Mouse (Mus musculus) spleen, adult 18-20 months (tissue): ENCODE measurements around the gene Agap2.

Experiments
- DNase-seq, 2 experiments: peaks; one replicate each; pipeline ENCODE4 v3.0.0; 2022; ENCODE audit warnings: mixed read lengths in 2 of 2

The Agap2 gene

GRCm38 (mm10) chr10:127107563-127108261 lies 32.6 kb downstream of the Agap2 start:
- no peak for DNase-seq

DNA sequence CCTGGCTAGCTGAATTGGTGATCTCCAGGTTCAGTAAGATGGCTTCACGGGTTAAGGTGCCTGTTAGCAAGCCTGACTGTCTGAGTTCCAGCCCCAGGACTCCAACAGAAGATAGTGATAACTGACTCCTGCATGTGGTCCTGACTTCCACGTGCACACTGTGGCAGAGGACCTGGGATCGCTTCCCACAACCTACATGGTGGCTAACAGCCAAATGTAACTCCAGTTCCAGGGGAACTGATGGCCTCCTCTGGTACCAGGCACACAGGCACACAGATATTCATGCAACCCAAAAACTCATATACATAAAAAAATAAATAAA lies 33.1 kb downstream of the Agap2 start:
- DNase-seq: no peak

- no peak for DNase-seq
Measured at GRCm38 (mm10) chr10:127111001-127111887, 36.2 kb downstream of the Agap2 start.

DNA sequence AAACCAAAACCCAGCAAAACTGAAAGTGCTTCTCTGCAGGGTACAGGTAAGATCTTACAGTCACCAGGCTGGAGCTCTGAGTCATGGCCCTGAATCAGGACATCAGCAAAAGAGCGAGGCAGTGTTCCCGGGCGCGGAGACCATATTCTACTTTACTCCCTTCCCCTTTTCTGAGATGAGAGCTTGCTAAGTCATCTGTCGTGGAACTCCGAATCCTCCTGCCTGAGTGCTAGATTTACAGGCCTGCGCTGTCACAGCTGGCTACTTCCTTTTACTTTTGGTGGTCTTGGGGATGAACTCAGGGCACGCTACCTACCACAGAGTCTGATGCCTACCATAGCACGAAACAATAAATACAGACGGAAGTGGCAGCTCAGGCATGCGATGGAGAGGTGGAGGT lies 39.3 kb downstream of the Agap2 start:
- DNase-seq: no peak

DNA sequence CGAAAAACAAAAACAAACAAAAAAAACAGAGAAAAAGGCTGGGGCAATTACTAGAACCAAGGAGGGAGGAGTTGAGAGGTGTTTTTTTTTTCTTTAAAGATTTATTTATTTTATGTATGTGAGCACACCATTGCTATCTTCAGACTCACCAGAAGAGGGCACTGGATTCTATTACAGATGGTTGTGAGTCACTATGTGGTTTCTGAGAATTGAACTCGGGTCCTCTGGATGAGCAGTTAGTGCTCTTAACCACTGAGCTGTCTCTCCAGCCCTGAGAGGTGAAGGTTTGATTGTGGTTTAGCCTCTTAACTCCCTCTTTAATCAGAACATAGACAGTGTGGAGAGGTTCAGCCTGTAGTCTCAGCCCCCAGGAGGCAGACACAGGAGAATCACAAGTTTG lies 40.0 kb downstream of the Agap2 start:
- no peak for DNase-seq

- no peak for DNase-seq
Measured at GRCm38 (mm10) chr10:127118470-127118869, 43.4 kb downstream of the Agap2 start.

DNA sequence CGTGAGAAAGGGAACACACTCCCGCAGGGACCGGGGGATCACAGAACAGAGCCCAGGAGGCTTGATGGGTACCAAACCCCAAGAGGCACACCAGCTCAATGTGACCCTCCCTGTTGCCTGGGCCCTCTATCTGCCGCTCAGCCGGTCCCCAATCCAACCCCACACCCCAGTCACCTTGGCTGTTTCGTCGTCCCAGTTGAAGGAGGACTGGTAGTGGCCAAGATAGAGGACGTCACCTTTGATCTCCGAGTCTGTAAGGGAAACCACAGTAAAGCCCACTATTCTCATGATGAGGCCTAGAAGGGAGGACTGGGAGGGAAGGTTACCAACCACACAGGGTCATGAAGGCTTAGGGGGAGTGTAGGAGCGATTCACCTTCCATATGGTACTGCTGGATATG lies 44.1 kb downstream of the Agap2 start:
- no peak for DNase-seq

DNA sequence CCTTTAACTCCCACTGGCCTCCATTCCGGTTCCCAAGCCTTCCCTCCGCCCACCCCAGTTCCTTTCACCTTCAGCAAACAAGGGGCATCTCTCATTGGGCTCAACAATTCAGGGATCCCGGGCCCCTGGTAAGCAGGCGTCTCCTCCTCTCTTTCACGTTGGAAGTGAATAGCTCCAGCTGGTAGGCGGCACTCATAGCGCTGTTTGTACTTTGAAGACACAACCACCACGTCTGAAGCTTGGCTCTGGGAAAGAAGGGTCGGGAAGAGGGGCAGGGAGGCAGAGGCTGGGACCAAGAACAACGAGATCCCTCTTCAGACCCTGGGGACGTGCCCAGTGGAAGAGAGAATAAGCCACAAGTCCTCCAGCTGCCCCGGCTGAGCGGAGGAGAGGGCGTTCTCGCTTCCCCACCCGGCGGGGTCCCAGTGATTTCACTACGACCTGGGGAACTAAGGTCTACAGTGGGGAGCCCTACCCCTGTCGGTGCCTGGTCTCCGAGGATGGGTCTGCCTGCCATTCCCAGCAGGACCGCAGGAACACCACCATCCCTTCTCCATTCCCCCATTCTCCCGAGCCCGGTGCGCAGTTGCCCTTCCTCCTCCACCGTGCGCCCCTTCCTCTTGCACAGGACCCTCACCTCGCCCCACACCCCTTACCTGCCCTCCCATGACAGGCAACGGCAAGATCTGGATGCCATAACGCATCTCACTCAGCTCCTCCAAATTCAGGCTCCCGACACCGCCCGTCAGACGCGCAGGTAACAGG lies 45.4 kb downstream of the Agap2 start:
- no peak for DNase-seq

DNA sequence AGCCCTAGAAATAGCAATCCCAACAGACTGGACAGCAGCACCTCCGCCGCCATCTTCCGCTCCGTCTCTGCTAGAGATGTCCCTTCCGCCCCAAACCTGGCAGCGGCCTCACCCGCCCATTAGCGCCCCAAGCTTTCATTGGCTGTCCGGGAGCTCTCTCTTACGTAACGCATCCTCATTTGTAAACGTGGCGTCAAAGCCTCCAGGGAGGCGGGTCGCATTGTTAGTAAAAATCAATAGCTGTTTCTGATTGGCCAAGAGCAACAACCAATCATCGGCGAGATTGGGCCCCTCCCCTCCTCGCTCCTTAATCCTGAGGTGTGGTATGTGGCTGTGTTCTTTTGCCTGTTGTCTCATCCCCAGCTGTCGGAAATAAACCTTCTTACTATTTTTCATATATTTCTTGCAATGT lies 46.0 kb downstream of the Agap2 start, which contains the start of gene Os9:
Gene Os9 (minus strand): TSS at position 66 of the 412 bp plus-strand sequence.
- peak; percentile 89 to 90 for DNase-seq

GRCm38 (mm10) chr10:127122018-127122417 lies 46.9 kb downstream of the Agap2 start:
- DNase-seq: no peak

DNA sequence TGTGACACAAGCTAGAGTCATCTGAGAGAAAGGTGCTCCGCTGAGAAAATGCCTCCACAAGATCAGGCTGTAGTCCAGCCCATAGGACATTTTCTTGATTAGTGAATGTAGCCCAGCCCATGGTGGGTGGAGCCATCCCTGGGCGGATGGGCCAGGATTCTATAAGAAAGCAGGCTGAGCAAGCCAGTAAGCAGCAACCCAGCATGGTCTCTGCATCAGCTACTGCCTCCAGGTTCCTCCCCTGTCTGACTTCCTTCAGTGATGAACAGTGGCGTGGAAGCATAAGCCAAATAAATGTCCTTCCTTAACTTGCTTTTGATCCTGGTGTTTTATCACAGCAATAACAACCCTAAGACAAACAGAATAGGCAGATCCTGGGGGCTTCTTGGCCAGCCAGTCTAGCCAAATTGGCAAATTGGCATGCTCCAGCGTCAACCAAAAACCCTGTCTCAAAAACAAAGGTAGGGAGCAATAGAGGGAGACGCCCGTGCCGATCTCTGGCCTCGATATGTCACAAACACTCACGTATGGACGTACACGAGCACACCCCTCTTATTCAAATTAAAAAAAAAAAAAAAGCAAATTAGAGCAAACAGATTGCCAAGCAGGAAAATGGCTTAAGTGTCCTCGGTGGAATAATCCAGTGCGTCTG lies 47.8 kb downstream of the Agap2 start:
- DNase-seq: no peak

DNA sequence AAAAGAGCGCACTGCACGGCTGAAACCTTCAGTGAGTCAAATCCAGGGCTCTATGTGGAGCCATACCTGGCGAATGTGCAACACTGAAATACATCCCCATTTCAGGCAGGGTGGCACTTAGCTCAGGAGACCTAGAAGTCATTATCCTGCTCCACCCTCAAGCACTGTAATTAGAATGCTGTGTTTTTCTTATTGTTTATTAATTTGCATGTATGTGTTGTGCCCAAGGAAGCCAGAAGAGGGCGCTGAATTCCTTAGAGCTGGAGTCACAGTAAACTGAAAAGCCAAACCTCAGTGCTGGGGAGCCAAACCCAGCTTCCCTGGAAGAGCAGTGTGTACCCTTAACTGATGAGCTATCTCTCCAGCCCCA lies 48.3 kb downstream of the Agap2 start:
- peak in 1 of 2 experiments; percentile 65 for DNase-seq

DNA sequence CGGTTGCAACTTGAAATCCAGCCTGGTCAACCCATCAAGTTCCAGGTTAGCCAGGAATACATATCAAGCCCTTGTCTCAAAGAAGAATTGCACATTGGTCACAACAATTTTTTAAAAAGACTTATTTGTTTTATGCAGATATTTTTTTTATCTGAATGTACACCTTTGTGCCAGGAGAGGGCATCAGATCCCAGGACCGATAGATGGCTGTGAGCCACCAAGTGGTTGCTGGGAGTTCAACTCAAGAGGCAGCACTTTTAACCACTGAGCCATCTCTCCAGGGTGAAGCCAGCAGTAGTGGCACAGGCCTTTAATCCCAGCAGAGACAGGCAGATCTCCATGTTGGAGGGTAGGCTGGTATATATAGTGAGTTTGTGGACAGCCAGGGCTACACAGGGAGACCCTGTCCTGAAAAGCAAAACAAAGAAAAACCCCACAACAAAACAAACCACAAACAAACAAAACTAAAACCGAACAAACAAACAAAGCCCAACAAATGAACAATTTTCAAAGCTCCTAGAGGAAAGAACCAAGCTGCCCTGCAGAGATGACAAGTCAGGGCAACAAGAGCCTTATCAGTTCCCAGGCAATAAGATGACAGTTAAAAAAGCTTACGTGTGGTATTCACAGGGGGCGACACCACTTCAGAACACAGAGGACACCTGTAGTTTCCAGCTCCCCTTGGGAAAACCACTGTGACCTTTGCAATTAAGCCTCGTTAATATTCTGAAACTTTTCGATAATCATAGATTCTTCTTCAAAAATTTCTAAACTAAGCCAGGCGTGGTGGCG lies 50.3 kb downstream of the Agap2 start:
- DNase-seq: no peak

GRCm38 (mm10) chr10:127126579-127126978 lies 51.5 kb downstream of the Agap2 start:
- DNase-seq: no peak

DNA sequence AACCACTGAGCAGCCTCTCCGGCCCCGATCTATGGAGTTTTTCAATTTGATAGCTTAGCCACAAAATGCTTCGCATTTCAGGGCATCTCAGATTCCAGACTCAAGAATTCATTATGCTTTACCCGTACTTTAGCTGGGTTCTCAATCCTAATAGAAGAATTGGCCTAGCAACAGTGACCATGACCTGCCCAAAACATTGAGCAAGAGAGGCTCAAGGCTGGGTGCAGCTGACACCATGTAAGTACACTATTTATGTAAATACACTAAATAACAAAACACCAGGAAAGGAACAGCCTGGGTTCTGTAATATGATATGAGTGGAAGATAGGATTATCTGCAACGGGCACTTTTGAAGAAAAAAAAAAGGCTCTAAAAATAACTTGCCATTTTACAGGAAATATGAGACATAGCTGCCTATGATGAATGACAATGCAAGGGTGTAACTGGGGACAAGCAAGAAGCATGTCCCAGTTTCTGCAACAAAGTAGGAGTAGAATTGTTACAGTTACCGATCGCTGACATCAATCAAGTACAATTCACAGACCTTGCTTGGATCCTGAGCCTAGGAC lies 52.7 kb downstream of the Agap2 start:
- DNase-seq: no peak

GRCm38 (mm10) chr10:127129431-127129830 lies 54.3 kb downstream of the Agap2 start:
- no peak for DNase-seq

DNA sequence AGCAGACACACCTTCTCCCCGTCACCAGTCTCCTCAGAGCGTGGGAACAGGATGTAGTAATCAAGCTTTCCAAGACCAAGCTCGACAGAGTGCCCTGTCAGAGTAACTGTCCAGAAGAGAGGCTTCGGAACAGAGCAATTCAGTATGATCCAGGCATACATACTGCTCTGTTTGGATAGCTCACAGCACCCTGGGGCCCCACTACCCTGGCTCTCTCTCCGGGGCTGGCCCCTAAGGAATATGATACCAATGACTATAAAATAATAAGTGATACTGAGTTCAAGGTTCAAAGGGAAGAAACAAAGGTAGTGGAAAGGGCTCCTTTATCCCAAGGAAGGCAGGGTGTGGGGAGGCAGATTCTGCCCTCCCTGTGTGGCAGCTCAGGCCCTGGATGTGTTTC lies 57.4 kb downstream of the Agap2 start:
- DNase-seq: no peak

DNA sequence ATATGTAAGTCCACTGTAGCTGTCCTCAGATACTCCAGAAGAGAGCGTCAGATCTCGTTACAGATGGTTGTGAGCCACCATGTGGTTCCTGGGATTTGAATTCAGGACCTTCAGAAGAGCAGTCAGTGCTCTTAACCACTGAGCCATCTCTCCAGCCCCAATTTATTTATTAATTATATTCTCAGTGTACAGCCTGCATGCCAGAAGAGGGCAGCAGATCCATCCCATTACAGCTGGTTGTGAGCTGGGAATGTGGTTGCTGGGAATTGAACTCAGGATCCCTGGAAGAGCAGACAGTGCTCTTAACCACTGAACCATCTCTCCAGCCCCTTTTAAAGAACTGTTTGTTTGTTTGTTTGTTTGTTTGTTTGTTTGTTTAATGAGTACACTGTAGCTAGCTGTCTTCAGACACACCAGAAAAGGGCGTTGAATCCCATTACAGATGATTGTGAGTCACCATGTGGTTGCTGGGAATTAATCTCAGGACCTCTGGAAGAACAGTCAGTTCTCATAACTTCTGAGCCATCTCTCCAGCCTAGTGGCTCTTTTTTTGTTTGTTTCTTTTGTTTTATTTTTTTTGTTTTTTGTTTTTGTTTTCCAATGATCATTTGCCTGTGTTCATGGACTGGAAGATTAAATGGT lies 59.4 kb downstream of the Agap2 start:
- DNase-seq: peak in 1 of 2 experiments; percentile 39

- peak in 1 of 2 experiments; percentile 27 for DNase-seq
Measured at GRCm38 (mm10) chr10:127135118-127135836, 60.2 kb downstream of the Agap2 start.

DNA sequence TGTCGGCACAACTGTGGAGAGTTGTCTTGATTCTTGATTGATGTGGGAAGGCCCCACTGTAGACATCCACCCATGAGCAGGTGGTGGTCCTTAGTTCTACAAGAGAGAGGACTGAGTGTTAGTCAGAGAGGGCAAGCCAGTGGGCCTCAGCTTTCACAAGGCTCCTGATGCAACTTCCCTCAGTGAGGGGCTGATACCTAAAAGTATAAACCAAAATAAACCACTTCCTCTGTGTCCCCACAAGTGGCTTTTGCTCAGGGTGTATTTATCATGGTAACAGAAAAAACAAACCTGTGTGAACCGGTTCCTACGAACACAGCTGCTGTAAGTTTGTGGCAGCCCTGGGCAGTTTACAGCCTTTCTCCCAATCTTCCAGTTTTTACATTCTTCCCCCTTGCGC lies 61.4 kb downstream of the Agap2 start:
- peak in 1 of 2 experiments; percentile 41 for DNase-seq
